Mouse (Mus musculus): Measurements from ENCODE around the gene Matn4.

GRCm38 (mm10) chr2:164426952-164427351 is 22.0 kb upstream of the Matn4 start:
- TF ChIP-seq EP300 (IDR thresholded peaks at IDR 0.05; ENCODE audit: insufficient read depth, low read depth, low read length) (no peak), POLR2A (IDR thresholded peaks at IDR 0.05; ENCODE audit: insufficient read depth, low read length) (no peak), CTCF (IDR thresholded peaks at IDR 0.05; ENCODE audit: low read depth, low read length) (no peak)
